Mouse (Mus musculus) neutrophil, adult 5-6 weeks (primary cell): ENCODE data around the gene Anxa11. TPM values are rescaled to one million over a fixed set of nuclear protein-coding genes. Genes with fewer than 3 reads are reported as not detected.
"Not testable (repeated sequence)": the region's sequence is repeated elsewhere in the genome, so short reads cannot be mapped to it uniquely, and the experiment has no call there.

Experiments
- ATAC-seq: fragments of 151-379, 151-347 bp; 2 replicates; pipeline ENCODE4 v1.8.0; 2017; ENCODE audit warnings: mild to moderate bottlenecking, moderate TSS enrichment; ENCODE audit not compliant: insufficient number of reproducible peaks, poor library complexity, low FRiP score, severe bottlenecking; ENCODE audit errors: extremely low read depth
- total RNA-seq: library from RNA; stranded (forward); fragments of 200-1000 nt; gene quantifications from 2 replicates; pipeline ENCODE4 v1.2.3, GENCODE M21; 2017

Gene Anxa11
- total RNA-seq, 1 experiment from 2014 or later: 43.6 TPM

- no peak for ATAC-seq
These were observed 3.5 kb upstream of the Anxa11 start for GRCm38 (mm10) chr14:25838411-25838810.

DNA sequence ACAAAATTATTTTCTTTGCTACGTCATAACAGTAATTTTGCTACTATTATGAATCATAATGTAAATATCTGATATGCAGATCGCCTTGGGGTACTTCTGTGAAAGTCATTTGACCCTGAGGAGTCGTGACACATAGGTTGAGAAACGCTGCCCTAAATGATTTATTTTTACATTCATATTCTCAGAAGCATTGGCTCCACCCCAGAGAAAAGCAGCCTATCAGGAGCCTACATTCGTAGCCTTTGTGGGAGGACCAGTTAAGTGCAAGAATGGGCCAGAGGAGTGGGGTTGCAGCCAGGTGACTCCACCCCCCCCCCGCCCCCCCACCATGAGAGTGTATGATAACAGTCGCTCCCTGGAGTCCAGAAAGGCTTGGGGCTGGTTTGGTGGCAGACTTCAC lies 2.2 kb upstream of the Anxa11 start:
- no peak for ATAC-seq

- ATAC-seq: no peak
These were observed 995 bp upstream of the Anxa11 start for GRCm38 (mm10) chr14:25840961-25841360.

- peak; percentile 27; the same call in 1 of the 2 replicates for ATAC-seq
These were observed 377 bp upstream of the Anxa11 start for GRCm38 (mm10) chr14:25841579-25841978.

GRCm38 (mm10) chr14:25842688-25843003 lies 690 bp downstream of the Anxa11 start:
- 0 out of 2 replicates have a peak, but pooled peaks have one; percentile 0 for ATAC-seq

- no peak for ATAC-seq
These were observed 2.4 kb downstream of the Anxa11 start for GRCm38 (mm10) chr14:25844372-25844771.

- no peak for ATAC-seq
These were observed 4.0 kb downstream of the Anxa11 start for GRCm38 (mm10) chr14:25845832-25846383.

- no peak for ATAC-seq
These were observed 4.6 kb downstream of the Anxa11 start for GRCm38 (mm10) chr14:25846516-25846915.

GRCm38 (mm10) chr14:25847660-25848059 lies 5.7 kb downstream of the Anxa11 start:
- ATAC-seq: no peak

GRCm38 (mm10) chr14:25848237-25848636 lies 6.3 kb downstream of the Anxa11 start:
- peak; percentile 46; the same call in 1 of the 2 replicates for ATAC-seq

- not testable (repeated sequence) for ATAC-seq
These were observed 6.8 kb downstream of the Anxa11 start for GRCm38 (mm10) chr14:25848708-25849107.

DNA sequence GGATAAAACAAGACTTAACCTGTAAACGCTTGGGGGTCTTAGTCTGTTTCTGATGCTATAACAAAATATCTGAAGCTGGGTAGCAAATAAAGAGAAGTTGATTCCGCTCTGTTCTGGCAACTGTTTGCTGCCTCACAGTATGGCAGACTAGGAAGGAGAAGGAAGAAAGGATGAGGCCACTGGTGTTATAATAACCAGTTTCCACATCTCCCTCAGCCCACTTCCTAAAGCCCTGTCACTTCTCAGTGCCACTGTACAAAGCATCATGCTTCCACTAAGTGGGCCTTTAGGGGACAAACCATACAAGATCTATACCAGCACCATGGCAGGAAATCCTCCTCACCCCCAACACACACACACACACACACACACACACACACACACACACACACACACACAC lies 8.5 kb downstream of the Anxa11 start:
- ATAC-seq: no peak

DNA sequence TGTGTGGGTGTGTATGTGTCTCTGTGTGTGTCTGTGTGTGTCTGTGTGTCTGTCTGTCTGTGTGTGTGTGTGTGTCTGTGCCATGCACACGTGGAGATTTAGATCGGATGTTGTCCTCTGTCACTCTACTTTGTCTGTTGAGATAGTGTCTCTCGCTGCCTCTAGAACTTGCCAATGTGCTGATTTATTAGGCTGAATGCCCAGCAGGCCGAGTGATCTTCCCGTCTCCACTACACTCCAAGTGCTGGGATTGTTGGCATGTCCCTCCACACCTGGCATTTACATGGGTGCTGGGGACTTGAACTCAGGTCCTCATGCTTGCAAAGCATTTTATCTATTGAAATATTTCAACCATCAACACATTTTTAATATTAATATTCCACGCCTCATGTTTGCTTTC lies 9.2 kb downstream of the Anxa11 start:
- ATAC-seq: no peak

DNA sequence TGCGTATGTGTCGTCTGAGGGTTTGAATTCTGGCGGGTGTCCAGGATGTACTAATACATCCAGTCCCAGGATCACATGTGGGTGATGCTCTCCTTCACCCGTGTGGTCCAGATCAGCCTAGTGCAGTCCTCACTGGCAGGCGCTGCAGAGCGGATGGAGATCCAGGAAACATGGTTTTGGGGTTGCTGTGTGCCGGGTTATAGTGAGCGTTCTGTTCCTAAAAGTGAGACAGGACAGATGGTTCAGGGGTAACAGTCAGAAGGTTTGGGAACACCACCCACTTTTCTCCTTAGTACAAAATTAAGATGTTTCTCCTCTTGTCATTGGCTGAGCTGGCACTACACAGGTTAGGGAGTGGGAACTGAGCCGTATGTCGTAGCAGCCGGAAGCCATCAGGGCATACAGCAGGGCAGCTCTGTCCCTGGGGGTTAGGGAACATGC lies 10.2 kb downstream of the Anxa11 start:
- no peak for ATAC-seq

- ATAC-seq: no peak
These were observed 11.3 kb downstream of the Anxa11 start for GRCm38 (mm10) chr14:25853295-25853694.

DNA sequence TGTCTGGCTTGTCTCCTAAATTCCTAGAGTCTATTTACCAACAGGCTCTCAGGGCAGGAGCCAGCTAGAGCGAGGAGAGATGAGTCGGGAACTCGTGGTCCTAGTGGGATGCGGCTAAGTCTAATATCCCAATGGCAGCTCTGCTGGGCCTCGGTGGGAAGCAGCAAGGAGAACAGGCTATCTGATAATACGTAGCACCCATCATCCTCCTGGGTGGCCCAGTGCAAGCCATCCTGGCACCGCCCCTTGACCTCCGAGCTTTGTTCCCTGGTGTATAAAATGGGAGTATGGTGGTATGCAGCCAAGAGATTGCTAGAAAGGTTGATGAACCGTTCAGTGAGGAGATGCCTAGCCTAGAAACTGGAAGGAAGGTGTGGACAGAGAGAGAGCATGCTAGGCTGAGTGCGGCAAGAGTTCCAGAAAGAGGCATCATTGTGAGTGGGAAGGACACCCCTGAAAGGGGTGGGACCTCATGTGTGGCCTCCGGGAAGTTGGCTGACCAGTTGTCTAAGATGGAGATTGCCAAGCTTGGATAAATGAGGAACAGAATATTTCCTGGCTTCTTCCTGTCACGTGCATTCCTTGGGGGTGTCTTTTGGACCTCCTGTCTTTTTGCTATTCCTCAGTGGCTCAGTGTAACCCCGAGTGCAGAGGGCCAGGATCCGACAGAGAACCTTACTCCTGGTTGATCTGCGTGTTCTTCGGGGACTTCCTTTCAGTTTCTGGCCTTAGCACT lies 11.9 kb downstream of the Anxa11 start:
- ATAC-seq: no peak

DNA sequence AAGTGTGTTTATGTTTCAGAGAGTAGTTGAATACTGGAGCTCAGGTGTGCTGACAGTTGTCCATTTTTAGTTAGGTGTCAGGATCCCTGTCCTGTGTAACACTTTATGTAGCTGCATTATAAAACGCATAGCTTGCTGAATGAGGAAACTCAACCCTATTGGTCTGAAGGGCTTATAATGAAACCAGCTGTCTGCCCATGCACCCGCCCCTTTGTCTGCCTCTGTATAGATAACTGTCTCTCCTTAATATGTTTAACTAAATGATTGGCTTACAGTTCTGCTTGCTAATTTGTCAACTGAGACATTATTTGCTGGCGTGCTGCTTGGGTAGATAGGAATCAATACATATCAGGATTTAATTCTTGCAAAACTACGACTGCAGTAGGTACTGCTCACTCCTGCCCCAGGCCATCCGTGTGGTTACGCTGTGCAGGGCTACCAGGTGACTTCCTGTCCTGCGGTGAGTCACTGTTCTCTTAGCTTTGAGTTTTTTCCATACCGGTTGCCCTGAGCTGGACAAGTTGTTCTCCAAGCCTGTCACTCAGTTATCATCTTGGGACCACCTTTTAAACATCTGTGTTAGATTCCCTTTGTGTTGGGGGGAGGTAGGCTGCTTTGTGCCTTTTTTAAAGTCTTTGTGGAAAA lies 13.4 kb downstream of the Anxa11 start:
- peak; percentile 51 for ATAC-seq

DNA sequence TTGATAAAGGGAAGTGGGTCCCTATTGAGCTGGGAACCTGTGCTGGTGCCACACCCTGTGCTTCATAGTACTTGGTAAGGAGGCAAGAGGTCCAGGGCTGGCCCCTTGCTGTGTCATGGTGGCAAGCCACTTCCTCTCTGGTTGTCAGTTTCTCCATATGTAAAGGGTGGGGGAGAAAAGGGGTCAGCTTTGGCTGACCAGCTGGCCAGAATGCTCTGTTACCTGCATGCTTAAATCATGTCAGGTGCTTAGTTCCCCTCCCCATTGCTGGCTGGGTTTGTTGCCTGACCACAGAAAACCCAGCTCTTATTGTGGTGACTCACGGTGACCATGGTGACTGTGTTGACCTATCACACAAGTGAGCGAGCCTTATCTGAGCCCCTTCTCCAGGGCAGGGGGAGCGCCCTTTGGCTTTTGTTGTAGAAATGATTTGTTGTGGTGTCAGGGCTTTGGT lies 15.2 kb downstream of the Anxa11 start:
- ATAC-seq: peak; percentile 59

DNA sequence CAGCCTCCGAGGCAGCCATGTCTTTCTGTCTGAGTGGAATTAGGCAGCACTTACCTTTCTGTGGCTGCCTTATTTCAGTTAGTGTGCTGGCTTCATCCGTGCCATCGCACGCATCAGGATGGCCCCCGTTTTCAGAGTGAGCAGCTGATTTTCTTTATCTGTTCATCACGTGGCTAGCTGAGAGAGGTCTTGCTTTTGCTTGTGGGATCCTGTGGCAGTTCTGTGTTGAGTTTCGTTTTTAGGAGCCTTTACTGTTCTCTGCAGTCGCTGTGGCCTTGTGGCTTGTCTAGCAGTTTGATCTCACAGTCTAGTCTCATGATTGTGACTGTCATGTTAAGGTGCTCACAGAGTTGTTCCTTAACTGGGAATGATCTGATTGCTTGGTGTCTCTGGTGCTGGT lies 16.0 kb downstream of the Anxa11 start:
- ATAC-seq: no peak
